Mouse (Mus musculus) neural tube, embryonic 11.5 days (tissue): ENCODE measurements around the gene Gm21969. TPM values are rescaled to one million over a fixed set of nuclear protein-coding genes. Genes with fewer than 3 reads are reported as not detected.

Experiments
- ATAC-seq: fragments of 200-750 bp; cut with Nextera tagmentation; 2 replicates; pipeline ENCODE4 v1.8.0; 2017; ENCODE audit warnings: moderate number of reproducible peaks, mild to moderate bottlenecking, moderate TSS enrichment, moderate library complexity; ENCODE audit not compliant: insufficient read depth, low FRiP score, low TSS enrichment
- DNase-seq: peaks from one replicate; pipeline ENCODE4 v3.0.0-alpha.2; 2015; ENCODE audit warnings: low spot score
- H3K27ac ChIP-seq: fragments of 300-500 bp; sonication (generic); 2 replicates; pipeline ENCODE4 v1.5.1; 2014; ENCODE audit warnings: low read depth, mild to moderate bottlenecking, low read length
- H3K27me3 ChIP-seq: fragments of 300-500 bp; sonication (generic); 2 replicates; pipeline ENCODE4 v1.6.1; 2014; ENCODE audit warnings: mild to moderate bottlenecking, low read length, mixed read lengths; ENCODE audit not compliant: control insufficient read depth, insufficient read depth
- H3K36me3 ChIP-seq: fragments of 300-500 bp; sonication (generic); 2 replicates; pipeline ENCODE4 v1.6.1; 2014; ENCODE audit warnings: mild to moderate bottlenecking, low read length, moderate library complexity, mixed read lengths; ENCODE audit not compliant: control insufficient read depth, insufficient read depth
- H3K4me1 ChIP-seq: fragments of 300-500 bp; sonication (generic); 2 replicates; pipeline ENCODE4 v1.6.1; 2014; ENCODE audit warnings: low read length, mixed read lengths; ENCODE audit not compliant: control insufficient read depth, insufficient read depth
- H3K4me2 ChIP-seq: fragments of 300-500 bp; sonication (generic); 2 replicates; pipeline ENCODE4 v1.6.1; 2014; ENCODE audit warnings: low read depth, mild to moderate bottlenecking, moderate library complexity
- H3K4me3 ChIP-seq: fragments of 300-500 bp; sonication (generic); 2 replicates; pipeline ENCODE4 v1.5.1; 2014; ENCODE audit warnings: low read depth, low read length
- H3K9ac ChIP-seq: fragments of 300-500 bp; sonication (generic); 2 replicates; pipeline ENCODE4 v1.6.1; 2014; ENCODE audit warnings: mild to moderate bottlenecking, low read length
- H3K9me3 ChIP-seq: fragments of 300-500 bp; sonication (generic); 2 replicates; pipeline ENCODE4 v1.6.1; 2016; ENCODE audit warnings: low read length; ENCODE audit not compliant: control insufficient read depth
- WGBS: fragments of 180-500 bp; shearing (Covaris S2); extraction: QIAGEN DNeasy Blood & Tissue Kit; methylation state at CpG from one replicate; pipeline ENCODE4 v1.1.7; 2014; 5-methylcytosine and 5-hydroxymethylcytosine counted together
- polyA plus RNA-seq: library from polyadenylated mRNA; unstranded; fragments of >200 nt; fragmentation: Nextera tagmentation; extraction: Ambion mirVana; gene quantifications from 2 replicates; pipeline ENCODE4 v1.2.1, GENCODE M21; 2014

Gm21969 gene
- polyA plus RNA-seq, 1 experiment from 2014 or later: not detected

DNA sequence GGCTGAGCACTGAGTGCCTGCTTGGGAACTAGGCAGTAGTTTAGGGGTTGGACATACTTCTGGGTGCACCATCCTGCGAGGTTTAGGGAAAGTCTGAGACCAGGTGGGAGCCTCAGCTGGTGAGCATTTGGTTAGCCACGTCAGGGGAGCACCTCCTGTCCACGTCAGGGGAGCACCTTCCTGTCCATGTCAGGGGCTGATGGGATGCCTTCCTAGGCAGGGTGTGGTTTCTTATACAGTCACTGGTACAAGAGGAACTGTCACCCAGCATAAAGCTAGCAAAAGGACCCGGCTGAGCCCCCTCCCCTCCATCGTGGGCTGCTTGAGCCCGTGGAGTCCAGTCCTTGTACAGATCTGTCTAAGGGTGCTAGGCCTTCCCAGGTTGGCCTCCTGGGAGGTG, 20.6 kb upstream of the Gm21969 start:
- Histone ChIP-seq H3K4me1 (peaks cover 63% of the 10 kb centered on the region), H3K4me3 (no peak overlapping the region), H3K27ac (peak overlapping the region; percentile 95), H3K36me3 (no peaks in the 10 kb centered on the region), H3K4me2 (no peak overlapping the region), H3K27me3 (no peaks in the 10 kb centered on the region), H3K9me3 (no peaks in the 10 kb centered on the region), H3K9ac (no peak overlapping the region; the same call in 1 of the 2 replicates)
- 78% methylated on average over 6 of the region's 6 CpGs for WGBS
- DNase-seq (no peak), ATAC-seq (no peak)

- Histone ChIP-seq H3K27me3 (no peaks in the 10 kb centered on the region), H3K4me1 (peaks cover 60% of the 10 kb centered on the region), H3K9me3 (no peaks in the 10 kb centered on the region), H3K27ac (no peak overlapping the region), H3K4me2 (no peak overlapping the region), H3K9ac (no peak overlapping the region), H3K36me3 (no peaks in the 10 kb centered on the region), H3K4me3 (no peak overlapping the region)
- DNase-seq (no peak), ATAC-seq (no peak)
- WGBS: 45% methylated on average over 3 of the region's 3 CpGs
Observed at GRCm38 (mm10) chr4:139582903-139583302, 20.1 kb upstream of the Gm21969 start.

DNA sequence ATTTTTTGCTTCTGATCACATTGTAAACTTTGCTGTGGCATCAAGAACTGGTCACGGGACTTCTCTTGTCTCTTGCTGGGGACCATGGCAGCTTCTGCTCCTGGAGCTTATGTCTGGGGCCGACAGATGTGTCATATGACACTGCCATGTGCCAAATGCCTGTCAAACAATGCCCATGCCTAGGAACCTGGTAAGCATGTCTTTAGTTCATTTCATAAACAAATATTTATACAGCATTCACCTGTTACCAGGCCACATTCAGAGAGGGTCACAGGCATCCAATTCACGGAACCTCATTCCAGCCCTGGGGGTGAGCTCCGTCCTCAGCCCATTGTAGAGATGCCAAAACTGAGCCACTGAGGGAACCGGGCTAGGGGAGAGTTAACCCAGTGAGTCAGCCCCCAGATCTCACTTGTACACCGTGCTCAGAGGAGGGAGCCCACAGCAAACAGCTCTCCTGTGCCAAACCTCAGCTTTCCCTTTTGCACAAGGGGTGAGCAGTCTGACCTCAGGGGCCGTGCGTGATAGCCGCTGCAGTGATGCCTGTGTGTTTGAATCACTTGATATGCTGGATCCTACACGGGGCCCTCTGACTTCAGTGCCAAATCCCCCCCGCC, 19.2 kb upstream of the Gm21969 start:
- H3K27ac ChIP-seq: no peak overlapping the region
- no peak overlapping the region for H3K4me3 ChIP-seq
- ATAC-seq: no peak
- no peaks in the 10 kb centered on the region for H3K36me3 ChIP-seq
- H3K4me2 ChIP-seq: no peak overlapping the region
- no peaks in the 10 kb centered on the region for H3K9me3 ChIP-seq
- DNase-seq: no peak
- 82% methylated on average over 11 of the region's 11 CpGs for WGBS
- peaks cover 52% of the 10 kb centered on the region for H3K4me1 ChIP-seq
- no peaks in the 10 kb centered on the region for H3K27me3 ChIP-seq
- H3K9ac ChIP-seq: no peak overlapping the region

- H3K27me3 ChIP-seq: no peaks in the 10 kb centered on the region
- DNase-seq: no peak
- no peaks in the 10 kb centered on the region for H3K36me3 ChIP-seq
- H3K4me3 ChIP-seq: no peak overlapping the region
- no peak for ATAC-seq
- peaks cover 45% of the 10 kb centered on the region for H3K4me1 ChIP-seq
- H3K27ac ChIP-seq: no peak overlapping the region
- H3K9ac ChIP-seq: no peak overlapping the region
- 78% methylated on average over 11 of the region's 11 CpGs for WGBS
- no peaks in the 10 kb centered on the region for H3K9me3 ChIP-seq
- H3K4me2 ChIP-seq: no peak overlapping the region
Observed at GRCm38 (mm10) chr4:139584704-139585103, 18.3 kb upstream of the Gm21969 start.

DNA sequence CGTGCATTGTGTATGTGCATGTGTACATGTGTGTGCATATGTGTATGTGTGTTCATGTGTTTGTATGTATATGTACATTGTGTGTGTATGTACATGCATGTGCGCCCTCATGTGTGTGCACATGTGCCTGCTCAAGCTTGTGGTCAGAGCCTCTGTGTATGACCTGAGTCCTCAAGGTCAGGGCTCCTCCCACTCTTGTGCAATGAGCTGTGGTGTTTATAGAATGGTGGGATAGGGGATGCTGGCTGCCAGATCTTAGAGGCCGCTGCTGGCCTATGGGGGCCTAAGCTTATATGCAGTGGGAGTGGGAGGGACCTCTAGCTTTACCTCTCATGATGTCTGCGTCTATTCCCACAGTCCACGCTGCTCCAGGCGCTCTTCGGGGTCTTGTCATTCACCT, 17.3 kb upstream of the Gm21969 start:
- Histone ChIP-seq H3K4me2 (no peak overlapping the region), H3K27me3 (no peaks in the 10 kb centered on the region), H3K27ac (no peak overlapping the region), H3K4me3 (no peak overlapping the region), H3K9me3 (no peaks in the 10 kb centered on the region), H3K36me3 (no peaks in the 10 kb centered on the region), H3K4me1 (peaks cover 45% of the 10 kb centered on the region), H3K9ac (no peak overlapping the region)
- ATAC-seq (no peak), DNase-seq (no peak)
- WGBS: 88% methylated on average over 7 of the region's 7 CpGs

DNA sequence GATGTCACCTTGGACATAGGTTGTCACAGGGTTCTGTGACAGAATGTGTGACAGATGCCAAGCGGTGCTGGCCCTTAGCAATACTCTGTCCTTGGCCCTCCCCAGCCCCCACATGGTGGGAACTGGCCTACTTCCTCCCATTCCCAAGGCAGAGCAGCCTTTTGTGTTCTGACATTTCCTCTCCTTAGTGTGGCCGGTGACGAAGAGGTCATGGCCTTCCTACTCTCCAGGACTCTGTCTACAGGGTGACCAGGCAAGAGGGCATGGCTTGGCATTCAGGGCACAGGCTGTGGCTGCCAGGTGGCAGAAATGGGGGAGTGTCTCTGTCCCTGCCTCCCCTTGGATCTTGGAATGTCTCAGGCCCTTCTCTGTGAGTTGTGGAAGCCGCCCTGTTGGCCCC, 15.6 kb upstream of the Gm21969 start:
- Histone ChIP-seq H3K36me3 (no peaks in the 10 kb centered on the region), H3K4me3 (no peak overlapping the region), H3K9me3 (no peaks in the 10 kb centered on the region), H3K9ac (no peak overlapping the region), H3K27me3 (no peaks in the 10 kb centered on the region), H3K27ac (no peak overlapping the region), H3K4me2 (no peak overlapping the region), H3K4me1 (peaks cover 34% of the 10 kb centered on the region)
- DNase-seq (no peak), ATAC-seq (no peak)
- 67% methylated on average over 4 of the region's 4 CpGs for WGBS

GRCm38 (mm10) chr4:139587773-139588172, 15.2 kb upstream of the Gm21969 start:
- H3K27ac ChIP-seq: no peak overlapping the region
- H3K9me3 ChIP-seq: no peaks in the 10 kb centered on the region
- ATAC-seq: no peak
- no peaks in the 10 kb centered on the region for H3K27me3 ChIP-seq
- DNase-seq: no peak
- 80% methylated on average over 4 of the region's 4 CpGs for WGBS
- no peaks in the 10 kb centered on the region for H3K36me3 ChIP-seq
- peaks cover 31% of the 10 kb centered on the region for H3K4me1 ChIP-seq
- no peak overlapping the region for H3K4me2 ChIP-seq
- no peak overlapping the region for H3K9ac ChIP-seq
- H3K4me3 ChIP-seq: no peak overlapping the region

DNA sequence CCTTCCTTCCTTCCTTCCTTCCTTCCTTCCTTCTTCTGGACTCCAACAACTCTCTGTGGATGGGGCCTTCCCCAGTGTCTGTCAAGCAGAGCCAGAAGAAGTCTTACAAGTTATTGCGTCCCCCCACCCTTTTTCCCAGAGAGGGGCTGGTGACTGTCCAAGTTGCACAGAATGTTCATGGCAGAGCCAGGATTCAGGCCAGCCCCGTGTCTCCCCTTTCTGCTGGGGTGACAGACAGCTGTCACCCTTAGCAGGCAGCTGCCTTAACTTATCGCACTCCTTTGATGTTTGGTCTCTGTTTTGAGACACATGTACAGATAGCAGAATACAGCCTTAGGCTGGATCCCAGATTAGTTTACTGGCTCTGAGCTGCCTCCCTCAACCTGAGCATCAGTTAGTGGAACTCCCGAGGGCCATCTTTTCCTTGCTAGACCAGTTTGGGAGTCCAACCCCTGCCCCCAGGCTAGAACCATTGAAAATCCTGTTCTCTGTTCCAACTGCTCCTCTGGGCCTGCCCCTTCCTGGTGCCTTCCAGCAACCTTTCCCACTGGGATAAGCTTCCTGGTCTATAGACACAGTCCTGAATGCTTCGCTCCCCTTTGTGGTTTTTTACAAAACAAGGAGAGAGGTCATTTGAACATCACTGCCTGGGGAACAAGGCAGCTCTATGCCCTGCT, 13.5 kb upstream of the Gm21969 start:
- H3K27me3 ChIP-seq: no peaks in the 10 kb centered on the region
- 59% methylated on average over 5 of the region's 5 CpGs for WGBS
- ATAC-seq: no peak
- no peak overlapping the region for H3K4me3 ChIP-seq
- no peaks in the 10 kb centered on the region for H3K9me3 ChIP-seq
- H3K4me1 ChIP-seq: peaks cover 26% of the 10 kb centered on the region
- H3K36me3 ChIP-seq: no peaks in the 10 kb centered on the region
- DNase-seq: no peak
- H3K9ac ChIP-seq: no peak overlapping the region; the same call in 1 of the 2 replicates
- peak overlapping the region; percentile 68 for H3K27ac ChIP-seq
- H3K4me2 ChIP-seq: no peak overlapping the region

- no peaks in the 10 kb centered on the region for H3K9me3 ChIP-seq
- no peak overlapping the region; the same call in 1 of the 2 replicates for H3K9ac ChIP-seq
- DNase-seq (peak; percentile 72), ATAC-seq (no peak)
- H3K4me1 ChIP-seq: peaks cover 21% of the 10 kb centered on the region
- 25% methylated on average over 4 of the region's 4 CpGs for WGBS
- H3K27me3 ChIP-seq: no peaks in the 10 kb centered on the region
- peak overlapping the region; percentile 68 for H3K27ac ChIP-seq
- H3K4me2 ChIP-seq: no peak overlapping the region
- H3K4me3 ChIP-seq: no peak overlapping the region
- no peaks in the 10 kb centered on the region for H3K36me3 ChIP-seq
Observed at GRCm38 (mm10) chr4:139590446-139590845, 12.5 kb upstream of the Gm21969 start.
